Mouse (Mus musculus): ENCODE data around the gene Shisa8.
A peak's percentile ranks its signal among the peaks of the same experiment; 100 is the strongest.

Gene Shisa8

GRCm38 (mm10) chr15:82203611-82204351, 8.8 kb downstream of the Shisa8 start:
- DNase-seq = peak; percentile 86

DNA sequence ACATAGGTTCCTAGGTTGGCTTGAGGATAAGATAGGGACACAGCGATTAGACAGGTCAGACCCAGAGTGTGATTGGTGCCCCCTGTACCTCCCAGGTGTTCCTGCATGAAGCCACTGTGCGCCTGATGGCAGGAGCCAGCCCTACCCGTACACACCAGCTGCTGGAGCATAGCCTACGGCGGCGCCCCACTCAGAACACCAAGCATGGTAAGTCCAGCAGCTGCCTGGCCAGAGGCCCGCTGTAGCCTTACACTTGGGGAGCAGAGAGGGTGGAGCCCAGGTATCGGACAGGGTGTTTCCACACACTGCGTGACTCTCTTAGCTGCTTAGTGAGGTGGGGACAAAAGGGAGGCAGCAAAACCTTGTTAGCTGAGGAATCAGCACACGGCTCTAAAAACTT, 9.5 kb downstream of the Shisa8 start:
- peak; percentile 59 for DNase-seq

GRCm38 (mm10) chr15:82202086-82202485, 10.5 kb downstream of the Shisa8 start:
- no peak for DNase-seq

GRCm38 (mm10) chr15:82199546-82199945, 13.1 kb downstream of the Shisa8 start:
- DNase-seq = no peak

GRCm38 (mm10) chr15:82198342-82198741, 14.3 kb downstream of the Shisa8 start:
- no peak for DNase-seq

DNA sequence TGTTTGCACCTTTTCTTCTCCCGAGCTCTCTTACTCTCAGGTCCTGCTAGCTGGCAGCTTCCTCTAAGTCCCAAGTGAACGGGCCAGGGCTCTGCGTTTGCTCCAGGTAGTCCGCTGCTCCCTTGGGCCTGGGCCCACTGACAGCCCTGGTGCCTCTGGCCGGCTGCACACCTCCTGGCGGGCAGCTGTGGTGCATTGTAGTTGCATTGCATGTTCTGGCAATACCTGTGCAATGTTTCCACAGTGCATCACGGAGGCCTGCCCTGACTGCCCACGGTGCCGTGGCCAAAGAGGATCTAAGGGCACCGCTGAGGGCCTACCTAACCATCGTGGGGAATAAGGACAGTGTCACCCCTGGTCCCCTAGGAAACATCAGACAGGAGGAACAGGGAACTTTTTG, 14.7 kb downstream of the Shisa8 start:
- DNase-seq = no peak

GRCm38 (mm10) chr15:82197246-82197750, 15.3 kb downstream of the Shisa8 start:
- no peak for DNase-seq

- DNase-seq = peak; percentile 65
These were observed 16.3 kb downstream of the Shisa8 start for GRCm38 (mm10) chr15:82196300-82196699.

DNA sequence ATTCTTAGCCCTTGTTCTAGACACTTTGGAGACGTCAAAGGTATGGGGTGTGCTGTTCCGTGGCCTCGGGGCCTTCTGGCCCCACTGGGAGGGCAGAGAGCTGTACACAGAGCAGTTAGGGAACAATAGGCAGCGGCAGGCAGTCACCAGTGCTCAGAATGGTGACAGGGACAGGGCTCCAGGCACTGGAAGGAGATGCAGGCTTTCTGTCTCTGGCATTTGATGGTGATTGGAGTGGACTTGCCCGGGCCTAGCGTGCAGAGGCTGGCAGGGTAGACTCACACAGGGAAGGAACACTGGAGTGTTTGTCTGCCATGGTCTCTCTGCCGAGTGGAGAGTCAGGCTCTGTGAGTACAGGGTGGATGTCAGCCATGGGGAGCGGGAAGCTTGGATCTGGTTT, 20.0 kb downstream of the Shisa8 start:
- no peak for DNase-seq

GRCm38 (mm10) chr15:82188481-82189240, 24.0 kb downstream of the Shisa8 start:
- no peak for DNase-seq

- no peak for DNase-seq
These were observed 24.7 kb downstream of the Shisa8 start for GRCm38 (mm10) chr15:82187924-82188323.

DNA sequence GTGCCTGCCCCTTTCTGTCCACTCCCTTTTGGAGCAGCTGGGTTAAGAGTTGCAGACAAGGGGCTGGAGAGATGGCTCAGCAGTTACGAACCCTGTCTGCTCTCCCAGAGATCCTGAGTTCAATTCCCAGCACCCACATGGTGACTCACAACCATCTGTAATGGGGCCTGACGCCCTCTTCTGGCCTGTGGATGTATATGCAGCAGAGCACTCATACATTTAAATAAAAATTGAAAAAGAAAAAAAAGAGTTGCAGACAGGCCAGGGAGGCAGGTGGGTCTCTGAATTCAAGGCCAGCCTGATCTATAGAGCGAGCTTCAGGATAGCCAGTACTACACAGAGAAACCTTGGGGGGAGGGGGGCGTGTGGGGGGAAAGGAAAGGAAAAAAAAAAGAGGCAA, 25.2 kb downstream of the Shisa8 start:
- no peak for DNase-seq

DNA sequence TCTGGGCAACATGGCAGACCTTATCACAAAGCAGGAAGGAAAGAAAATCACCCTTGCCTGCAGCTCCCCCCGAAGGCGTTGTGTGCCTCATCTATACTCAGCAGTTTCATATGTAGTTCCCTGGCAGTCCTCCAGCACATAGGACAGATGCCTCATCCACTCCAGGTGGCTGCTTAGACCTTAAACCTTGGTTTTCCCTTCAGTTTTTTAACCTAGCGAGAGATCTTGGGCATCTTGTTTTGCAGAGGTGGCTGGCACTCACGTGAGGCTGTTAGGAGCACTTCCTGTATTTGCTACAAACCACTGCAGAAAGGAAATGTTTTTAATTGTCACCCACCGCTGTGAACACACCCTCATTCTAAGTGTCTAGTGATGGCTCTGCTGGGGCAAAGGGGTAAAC, 25.7 kb downstream of the Shisa8 start:
- no peak for DNase-seq

- no peak for DNase-seq
These were observed 26.5 kb downstream of the Shisa8 start for GRCm38 (mm10) chr15:82186131-82186530.

DNA sequence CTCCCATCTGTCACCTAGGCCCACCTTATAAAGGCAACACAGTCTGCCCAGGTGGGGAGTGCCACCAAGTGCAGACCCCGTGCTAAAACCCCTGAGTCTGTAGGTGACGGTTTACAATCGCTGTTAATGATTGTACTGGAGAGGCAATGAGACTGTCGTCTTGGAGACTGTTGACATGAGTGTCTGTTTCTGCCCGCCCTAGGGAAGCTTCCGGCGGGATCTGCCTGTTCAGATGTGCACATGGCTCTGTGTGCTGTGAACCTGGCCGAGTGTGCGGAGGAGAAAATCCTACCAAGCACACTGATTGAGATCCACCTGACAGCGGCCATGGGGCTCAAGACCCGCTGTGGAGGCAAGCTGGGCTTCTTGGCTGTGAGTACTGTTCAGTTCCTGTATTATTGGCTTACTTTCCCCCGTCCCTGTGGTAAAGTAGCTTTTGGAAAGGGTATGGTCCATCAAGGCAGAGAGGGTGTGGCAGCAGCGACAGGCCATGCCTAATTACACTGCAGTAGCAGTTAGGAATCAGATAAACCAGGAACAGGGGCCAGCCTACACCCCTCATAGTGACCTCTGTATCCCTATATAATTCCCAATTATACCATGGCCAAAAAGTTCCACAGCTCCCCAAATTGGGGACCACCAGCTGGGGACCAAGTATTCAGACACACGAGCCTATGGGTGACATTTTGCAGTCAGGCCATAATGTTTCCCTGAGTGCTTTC, 27.4 kb downstream of the Shisa8 start:
- no peak for DNase-seq

- no peak for DNase-seq
These were observed 28.0 kb downstream of the Shisa8 start for GRCm38 (mm10) chr15:82184656-82185055.

DNA sequence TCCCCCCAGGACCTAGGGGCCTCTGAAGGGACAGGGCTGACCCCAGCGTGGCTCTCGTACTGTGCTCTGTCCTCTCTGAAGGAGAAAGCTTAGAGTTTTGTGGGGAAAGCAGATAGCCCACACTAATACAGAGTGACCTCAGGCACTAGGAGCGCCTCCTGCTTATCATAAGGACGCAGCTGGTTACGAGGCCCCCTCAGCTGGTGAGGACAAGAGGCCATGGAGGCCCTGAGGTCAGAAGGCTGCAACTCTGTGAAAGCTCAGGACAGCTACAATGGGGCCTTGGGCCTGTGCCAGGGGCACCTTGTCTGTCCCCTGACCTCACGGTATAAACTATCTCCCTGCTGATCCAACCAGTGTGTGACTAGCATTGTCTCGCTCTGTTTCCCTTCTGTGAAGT, 28.4 kb downstream of the Shisa8 start:
- DNase-seq = no peak

GRCm38 (mm10) chr15:82183596-82183995, 29.0 kb downstream of the Shisa8 start:
- DNase-seq = no peak

DNA sequence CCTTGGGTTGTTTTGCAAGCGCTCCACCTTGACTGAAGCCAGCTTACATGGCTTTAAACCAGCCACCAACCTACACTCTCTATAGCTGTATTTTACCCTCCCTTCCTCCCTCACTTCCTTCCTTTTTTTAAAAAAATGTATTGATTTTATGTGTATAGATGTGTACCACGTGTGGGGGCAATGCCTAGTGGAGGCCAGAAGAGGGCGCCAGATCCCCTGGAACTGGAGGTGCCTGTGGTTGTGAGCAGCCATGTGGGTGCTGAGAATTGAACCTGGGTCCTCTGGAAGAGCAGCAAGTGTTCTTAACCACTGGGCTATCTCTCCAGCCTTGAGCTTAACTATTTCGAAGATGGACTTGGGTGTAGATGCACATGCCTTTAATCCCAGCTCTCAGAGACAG, 30.3 kb downstream of the Shisa8 start:
- DNase-seq = no peak

DNA sequence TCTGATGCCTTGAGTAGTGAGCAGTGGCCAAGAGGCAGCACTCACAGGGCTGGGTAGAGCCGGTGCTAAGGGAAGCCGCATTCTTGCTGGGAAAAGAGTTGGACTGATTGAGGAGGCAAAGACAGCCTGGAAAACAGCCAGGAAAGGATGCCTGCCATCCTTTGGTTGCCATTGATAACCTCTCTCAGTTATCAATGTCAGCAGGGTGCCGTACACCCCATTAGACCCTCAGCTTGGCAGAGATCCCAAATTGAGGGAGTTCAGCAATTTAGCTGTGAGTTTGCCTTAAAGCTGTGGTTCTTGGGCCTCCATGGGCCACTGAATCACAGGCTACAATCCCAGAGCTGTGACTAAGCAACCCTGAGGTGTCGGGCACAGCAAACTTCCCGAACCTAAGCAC, 31.5 kb downstream of the Shisa8 start:
- no peak for DNase-seq

- DNase-seq = no peak
These were observed 34.8 kb downstream of the Shisa8 start for GRCm38 (mm10) chr15:82177743-82178290.

- DNase-seq = no peak
These were observed 37.5 kb downstream of the Shisa8 start for GRCm38 (mm10) chr15:82175091-82175490.

GRCm38 (mm10) chr15:82172648-82173047, 40.0 kb downstream of the Shisa8 start:
- DNase-seq = peak; percentile 74

Data from cerebellum, adult 9-10 months (tissue).